Mouse (Mus musculus): ENCODE results near the gene Ccl24. TPM values are rescaled to one million over a fixed set of nuclear protein-coding genes. Genes with fewer than 3 reads are reported as not detected.

Gene Ccl24
- total RNA-seq, 2 experiments from 2014 or later = 0.52 TPM; not detected in 1

DNA sequence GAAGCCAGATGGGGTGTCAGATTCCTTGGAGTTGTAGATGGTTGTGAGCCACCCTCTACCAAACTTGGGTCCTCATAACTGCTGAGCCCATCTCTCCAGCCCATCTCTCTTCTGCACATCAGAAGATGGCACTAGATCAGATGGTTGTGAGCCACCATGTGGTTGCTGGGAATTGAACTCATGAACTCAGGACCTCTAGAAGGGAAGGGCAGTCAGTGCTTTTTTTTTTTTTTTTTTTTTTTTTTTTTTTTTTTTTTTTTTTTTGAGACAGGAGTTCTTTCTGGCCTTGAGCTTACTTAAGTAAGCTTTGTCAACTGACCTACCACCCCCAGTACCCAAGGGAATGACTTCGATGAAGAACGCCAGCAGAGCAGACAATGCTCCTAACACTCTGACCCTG is 24.9 kb downstream of the Ccl24 start:
- intact Hi-C loops (cut with DNase I) = no loop called here

DNA sequence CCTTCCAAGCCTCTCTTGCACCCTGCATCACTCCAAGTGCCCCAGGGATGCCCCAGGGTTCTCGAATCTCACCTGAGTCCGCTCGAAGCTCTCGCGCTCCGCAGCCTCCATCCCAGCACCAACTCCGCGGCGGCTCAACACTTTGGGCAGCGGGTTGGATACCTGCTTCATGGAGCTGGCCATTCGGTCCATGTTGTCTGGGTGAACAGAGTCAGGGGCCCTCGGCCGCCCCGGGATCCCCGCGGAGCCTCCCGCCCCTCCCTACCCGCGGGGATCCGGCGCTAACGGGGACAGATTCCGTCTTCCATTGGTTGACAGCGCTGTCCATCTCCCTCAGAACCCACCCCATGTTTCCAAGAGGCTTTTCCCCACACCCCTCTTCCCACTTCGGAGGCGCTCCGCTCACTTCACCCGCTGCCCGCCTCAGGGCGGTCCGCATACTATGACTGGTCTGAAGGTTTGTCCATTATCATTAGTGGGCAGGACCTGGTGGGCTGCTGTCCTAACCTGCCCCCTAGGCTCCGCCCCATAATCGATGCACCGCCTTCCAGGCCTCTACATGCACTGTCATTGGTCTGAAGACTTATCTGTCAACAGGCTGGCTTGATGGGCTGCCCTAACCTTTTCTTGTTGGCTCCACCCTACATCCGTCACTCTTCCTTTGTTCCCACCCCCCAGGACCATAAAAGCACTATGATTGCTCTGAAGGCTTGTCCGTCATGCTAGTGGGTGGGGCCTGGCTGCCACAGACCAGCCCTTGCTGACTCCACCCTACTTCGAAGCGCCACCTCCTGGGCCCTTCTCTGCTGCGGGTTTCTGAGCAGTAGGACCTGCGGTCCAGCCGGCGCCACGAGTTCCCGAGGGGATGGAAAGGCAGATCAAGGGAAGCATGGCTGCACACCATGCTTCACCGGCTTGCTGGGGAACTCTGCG is 27.7 kb downstream of the Ccl24 start, which contains the start of gene Hip1:
Hip1 (minus strand) TSS at position 256 of the 933 bp plus-strand sequence.
- DNase-seq = peak; percentile 97
- intact Hi-C loops (cut with DNase I) = no loop called here

More for the DNA sequence above, 24.9 kb downstream of the Ccl24 start:
- DNase-seq = no peak

DNA sequence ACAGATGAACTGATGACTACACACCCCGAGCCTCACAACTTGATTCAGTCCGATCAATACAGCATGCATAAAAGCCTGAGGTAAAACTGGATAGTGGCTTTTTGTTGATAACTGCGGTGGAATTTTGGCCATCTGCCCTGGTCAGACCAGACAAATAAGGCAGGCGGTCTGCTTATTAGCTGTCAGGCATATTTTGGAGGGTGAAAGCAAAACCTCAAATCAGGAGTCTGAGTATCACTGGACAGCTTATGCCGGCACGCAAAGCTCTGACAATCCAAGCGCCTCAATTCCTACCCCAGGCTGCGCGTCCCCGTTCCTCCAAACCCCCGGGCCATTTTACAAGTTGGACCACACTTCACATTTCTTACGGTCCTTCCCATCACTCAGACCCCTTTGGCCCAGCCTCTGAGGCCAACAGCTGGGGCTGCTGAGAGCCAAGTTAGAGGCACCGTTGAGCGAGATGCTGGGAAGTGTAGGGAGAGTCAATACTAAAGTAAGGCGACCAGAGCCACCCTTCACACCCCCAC is 28.8 kb downstream of the Ccl24 start:
- intact Hi-C loops (cut with DNase I) = no loop called here
- DNase-seq = peak; percentile 43

DNA sequence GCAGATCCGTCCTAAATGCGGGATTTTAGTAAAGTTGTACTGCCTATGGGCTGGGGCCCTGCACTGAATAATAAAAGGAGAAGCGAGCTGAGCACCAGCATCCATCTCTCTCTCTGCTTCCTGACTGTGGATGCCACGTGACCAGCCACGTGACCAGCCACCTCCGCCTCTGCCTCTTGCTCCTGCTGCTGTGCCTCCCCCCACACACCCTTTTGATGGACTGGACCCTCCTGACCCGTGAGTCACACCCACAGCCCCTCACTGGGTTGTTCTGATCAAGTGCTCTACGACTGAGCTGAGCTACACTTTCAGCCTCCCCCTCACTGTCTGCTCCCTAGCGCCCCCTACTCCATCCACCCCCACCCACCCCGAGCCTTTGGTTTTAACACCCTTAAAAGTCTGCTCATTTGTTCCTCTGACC is 35.0 kb downstream of the Ccl24 start:
- intact Hi-C loops (cut with DNase I) = no loop called here

DNA sequence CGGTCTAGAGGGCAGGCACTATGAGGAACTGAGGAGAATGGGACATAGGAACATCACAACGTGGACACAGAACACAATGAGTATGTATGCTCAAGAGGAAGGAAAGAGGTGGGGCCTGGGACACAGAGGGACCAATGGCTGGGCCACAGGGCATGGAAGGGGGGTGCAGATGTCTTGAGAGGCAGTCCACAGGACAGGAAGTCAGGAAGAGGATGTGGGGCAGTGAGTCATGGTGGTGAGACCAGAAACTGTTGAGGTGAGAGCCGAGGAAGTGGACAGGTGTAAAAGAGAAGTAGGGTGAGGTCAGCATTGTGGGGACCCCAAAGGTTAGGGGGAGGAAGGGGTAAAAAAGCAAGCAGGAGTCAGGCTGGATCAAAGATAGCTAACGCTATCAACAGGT is 35.5 kb downstream of the Ccl24 start:
- intact Hi-C loops (cut with DNase I) = no loop called here
- DNase-seq = no peak

More for the DNA sequence above, 35.0 kb downstream of the Ccl24 start:
- no peak for DNase-seq

DNA sequence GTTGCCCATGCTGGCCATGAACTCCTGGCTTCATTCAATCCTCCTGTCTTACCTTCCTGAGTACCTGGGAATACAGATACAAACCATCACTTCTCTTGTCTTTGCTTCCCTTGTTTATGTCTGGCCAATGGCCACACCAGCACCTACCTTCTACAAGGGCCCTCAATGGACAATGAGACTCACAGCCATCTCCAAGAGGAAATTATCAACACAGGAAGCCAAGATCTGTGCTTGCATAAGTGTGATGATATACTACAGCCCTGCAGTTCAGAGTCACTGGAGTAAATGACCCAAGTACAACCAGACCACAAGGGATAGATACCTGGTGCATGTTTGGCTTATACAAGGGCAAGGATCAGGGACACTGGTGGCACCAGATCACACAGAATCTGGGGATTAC is 37.0 kb downstream of the Ccl24 start:
- DNase-seq = no peak
- intact Hi-C loops (cut with DNase I) = no loop called here

DNA sequence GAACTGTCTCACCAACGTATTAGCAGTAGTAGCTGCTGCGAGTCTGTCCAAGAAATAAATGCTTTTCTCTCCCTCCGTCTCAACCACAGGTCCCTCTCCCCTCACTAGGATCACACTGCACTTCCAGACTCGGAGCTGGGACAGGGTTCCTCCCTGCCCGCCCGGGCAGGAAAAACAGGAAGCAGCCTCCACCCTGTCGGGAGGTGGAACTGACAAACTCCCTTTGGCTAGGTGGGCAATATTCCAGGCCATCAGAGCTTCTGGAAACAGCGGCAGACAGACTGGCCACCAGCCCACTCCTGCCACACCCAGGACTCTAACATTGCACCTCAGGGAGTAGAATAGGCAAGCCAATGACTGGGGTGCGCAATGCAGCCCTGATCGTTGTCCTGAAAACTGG is 39.4 kb downstream of the Ccl24 start:
- DNase-seq = peak; percentile 34
- intact Hi-C loops (cut with DNase I) = no loop called here

DNA sequence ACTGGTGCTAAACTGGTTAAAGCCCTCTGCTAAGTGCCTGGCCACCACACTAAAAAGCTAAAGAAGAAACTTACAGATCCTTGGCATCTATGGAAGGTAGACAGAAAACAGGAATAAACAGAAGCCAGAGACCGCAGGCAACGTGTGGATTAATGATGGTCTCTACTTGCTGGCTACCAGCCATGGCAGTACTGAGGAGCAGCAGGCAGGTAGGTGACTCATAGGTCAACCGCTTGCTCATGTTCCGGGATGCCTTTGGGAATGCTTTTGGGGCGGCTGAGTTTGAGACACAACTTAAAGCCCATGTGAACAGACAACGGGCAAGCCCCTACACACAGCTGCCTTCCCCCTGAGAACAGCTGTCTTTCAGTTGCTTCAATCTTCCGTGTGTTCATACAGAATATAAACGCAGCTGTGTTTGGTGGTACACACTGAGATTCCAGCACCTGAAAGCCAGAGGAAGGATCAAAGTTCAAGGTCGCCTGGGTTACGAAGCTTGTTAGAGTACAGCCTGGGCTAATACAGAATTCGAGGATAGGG is 41.5 kb downstream of the Ccl24 start:
- intact Hi-C loops (cut with DNase I) = no loop called here
- no peak for DNase-seq

DNA sequence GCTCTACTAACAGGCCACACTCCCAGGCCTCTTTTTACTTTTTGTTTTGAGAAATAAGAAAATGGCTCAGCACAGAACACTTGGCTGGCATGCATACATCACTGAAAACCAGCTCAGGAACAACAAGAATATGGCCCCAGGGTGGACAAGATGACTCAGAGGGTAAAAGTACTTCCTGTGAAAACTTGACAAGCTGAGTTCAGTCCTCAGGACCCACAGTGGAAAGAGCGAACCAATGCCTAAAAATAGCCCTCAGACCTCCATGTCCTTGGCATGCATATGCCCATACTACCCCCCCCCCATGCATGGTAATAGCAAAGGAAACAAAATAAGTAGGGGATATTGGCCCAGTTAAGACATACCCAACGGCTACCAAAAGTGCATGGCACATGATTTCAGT is 42.9 kb downstream of the Ccl24 start:
- intact Hi-C loops (cut with DNase I) = no loop called here
- no peak for DNase-seq

DNA sequence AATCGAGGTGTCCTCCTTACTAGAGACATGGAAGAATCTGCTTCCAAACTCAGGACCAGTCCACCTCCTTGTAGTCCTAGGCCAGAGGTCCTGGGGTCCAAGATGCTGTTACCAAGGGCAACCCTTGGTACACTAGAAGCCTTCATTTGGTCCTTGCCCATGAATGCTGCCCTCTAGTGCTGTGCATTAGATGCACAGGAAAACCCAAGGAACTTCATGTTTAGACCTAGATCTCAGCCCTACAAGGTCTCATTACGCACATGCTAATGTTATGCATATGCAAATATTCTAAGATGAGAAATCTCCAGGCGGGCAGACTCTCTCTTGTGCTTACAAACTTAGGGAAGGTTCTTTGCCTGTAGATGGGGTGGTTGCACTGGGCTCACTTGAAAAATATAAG is 43.5 kb downstream of the Ccl24 start:
- no peak for DNase-seq
- intact Hi-C loops (cut with DNase I) = no loop called here

DNA sequence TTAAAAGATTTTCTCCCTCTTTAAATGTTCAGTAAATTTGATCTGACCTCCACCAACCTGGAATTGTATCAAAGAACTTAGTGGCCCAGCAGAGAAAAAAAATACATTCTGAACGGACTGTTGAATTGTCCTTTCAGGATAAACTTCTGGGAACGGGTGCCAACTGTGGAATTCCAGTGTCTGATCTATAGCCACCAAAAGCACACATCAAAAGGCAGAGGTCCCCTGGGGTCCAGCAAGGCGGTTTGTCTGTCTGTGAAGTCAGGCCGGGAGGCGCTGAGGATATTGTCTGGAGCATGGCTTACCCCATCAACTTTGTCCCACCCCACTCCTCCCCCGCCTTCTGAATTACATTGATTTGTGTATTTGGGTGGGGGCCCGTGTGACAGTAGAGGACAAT is 44.9 kb downstream of the Ccl24 start:
- intact Hi-C loops (cut with DNase I) = no loop called here
- DNase-seq = no peak

DNA sequence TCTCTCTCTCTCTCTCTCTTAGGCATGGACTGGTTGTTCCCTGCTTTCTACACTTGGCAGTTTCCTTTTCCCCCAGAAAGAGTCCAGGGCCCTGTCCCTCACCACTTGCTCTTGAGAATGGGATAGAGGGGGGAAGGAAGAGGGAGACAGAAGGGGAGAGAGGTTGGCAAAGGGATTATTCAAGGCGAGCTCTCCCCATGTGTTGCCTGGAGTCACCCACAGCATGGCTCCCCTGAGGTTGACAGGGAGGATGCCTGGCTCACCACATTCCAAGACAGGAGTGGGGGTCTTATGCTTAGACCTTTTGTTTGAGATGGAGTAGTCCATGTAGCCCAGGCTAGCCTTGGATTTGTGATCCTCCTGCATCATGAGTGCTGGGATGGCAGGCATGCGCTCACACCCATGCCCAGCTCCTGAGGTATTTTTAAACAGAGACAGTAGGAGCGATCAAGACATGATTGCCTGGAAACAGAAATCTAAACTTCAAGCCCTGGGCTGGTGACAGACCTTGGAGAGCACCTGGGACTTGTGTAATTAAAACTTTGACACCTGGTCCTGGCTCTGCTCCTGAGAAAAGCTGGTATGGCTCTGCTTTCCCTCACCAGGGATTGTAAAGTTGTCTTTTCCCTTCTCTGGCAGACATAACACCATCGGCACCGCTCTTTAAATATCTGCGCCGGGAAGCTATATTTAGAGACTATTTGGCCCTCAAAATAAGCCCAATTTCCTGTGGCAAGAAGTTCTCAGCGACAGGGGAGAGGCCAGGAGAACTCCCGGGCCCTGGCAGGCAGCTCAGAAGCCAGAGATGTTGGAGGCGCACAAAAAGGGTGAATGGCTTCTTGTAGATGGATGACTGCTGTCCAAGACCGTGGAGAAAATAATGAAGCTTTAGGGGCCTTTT is 47.9 kb downstream of the Ccl24 start:
- no peak for DNase-seq
- intact Hi-C loops (cut with DNase I) = no loop called here

DNA sequence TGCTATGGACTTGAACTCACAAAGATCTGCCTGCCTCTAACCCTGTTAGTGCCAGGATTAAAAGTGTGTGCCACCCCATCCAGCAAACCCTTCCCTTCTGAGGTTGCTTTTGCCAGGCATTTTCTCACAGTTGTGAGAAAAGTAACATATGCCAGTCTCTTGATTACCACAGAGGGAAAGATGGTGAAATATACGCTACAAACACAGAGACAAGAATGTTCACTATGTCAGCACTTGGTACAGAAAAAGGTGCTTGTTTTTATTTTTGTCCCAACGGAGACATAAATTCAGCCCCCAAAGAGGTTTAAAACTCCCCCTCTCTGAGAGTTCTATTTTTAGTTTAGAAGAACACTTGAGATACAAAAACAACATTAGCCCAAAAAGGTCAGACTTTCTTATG is 48.8 kb downstream of the Ccl24 start:
- intact Hi-C loops (cut with DNase I) = no loop called here
- DNase-seq = no peak

DNA sequence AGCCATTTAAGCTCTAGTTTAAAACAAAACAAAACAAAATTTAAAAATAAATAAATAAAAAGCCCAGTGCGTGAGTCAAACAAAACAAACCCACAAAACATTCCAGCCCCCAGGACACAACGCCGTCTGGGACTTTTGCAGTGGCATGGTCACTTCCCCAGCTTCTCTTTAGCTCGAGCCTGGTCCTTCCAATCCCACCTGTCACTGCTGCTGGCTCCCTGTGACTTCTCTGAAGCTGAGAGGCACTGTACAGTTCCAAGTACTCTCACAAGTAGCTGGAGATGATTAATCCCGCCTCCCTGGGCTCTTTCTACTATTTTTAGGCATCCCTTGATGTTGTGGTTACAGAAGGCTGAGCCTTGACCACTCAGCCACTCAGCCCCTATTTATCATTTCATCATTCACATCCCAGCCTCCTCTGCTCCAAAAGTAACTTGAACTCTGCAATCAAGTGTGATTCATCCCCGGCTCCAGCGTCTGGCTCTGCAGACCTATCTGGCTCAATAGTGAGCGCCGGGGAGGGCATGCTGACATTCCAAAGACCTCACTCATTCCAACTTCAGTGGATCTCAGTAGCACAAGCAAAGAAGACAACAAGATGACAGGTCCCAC is 50.6 kb downstream of the Ccl24 start:
- DNase-seq = no peak
- intact Hi-C loops (cut with DNase I) = no loop called here

Other genes starting within 250 kb of the Ccl24 start
- under 1 TPM; 0.42 to 0.64 TPM for gene Fkbp6, start 223.0 kb downstream of the Ccl24 start, total RNA-seq (2021)
- gene Trim50, start 219.8 kb downstream of the Ccl24 start, total RNA-seq (2021) = not detected
- 10 to 100 TPM; 31.2 to 34.1 TPM for gene Nsun5, start 203.1 kb downstream of the Ccl24 start, total RNA-seq (2021)
- gene Pom121, start 178.5 kb downstream of the Ccl24 start, total RNA-seq (2021) = 10 to 100 TPM; 44.9 to 45.4 TPM
- gene Hip1, start 27.9 kb downstream of the Ccl24 start, total RNA-seq (2021) = 100 to 1,000 TPM in 1 of 2 experiments, 10 to 100 TPM in 1; 99.7 to 102 TPM
- not detected for gene Ccl26, start 9.5 kb downstream of the Ccl24 start, total RNA-seq (2021)
- 10 to 100 TPM; 53.8 to 68.7 TPM for gene Rhbdd2, start 59.6 kb upstream of the Ccl24 start, total RNA-seq (2021)
- 10 to 100 TPM; 77.3 to 80.5 TPM for gene Por, start 97.0 kb upstream of the Ccl24 start, total RNA-seq (2021)
- 10 to 100 TPM; 44.4 to 47.0 TPM for gene Tmem120a, start 171.4 kb upstream of the Ccl24 start, total RNA-seq (2021)
- gene Styxl1, start 205.3 kb upstream of the Ccl24 start, total RNA-seq (2021) = not detected
- gene Mdh2, start 205.4 kb upstream of the Ccl24 start, total RNA-seq (2021) = 100 to 1,000 TPM; 359 to 370 TPM
- gene Srrm3, start 233.8 kb upstream of the Ccl24 start, total RNA-seq (2021) = 10 to 100 TPM; 87.6 to 91.5 TPM

All from left cerebral cortex, postnatal 4 days (tissue).